In the genomic region with DNA sequence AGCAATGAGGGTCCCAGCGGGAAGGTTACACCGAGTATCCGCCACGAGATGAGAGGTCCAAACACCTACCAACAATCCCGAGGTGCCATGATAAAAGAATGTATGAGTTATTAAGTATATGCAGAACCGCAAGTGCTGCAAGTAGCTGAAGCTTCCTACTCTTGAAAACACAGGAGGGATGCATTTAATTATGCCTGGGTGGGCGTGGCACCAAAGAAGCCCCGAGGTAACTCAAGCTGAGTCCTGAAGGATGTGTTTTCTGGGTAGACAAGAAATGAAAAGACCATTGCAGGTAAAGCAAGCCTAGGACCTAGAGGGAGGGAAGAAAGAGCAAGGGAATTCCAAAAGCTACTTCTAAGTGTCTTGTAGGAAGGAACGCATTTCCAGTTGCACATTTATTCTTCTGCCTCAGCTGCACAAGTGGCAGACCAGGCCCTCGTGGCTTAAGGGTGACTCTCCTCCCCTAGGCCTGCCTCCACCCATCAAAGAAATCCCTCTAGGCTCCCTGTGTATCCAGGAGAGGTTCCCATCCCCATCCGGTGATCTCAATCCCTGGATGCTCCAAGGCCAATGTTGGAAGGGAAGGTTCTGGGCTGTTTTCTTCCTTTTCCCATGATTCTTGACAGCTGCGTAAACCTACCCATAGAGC, we compare ENCODE assay signal across 7 mouse cellular contexts.
DNase-seq lines count a peak whose midpoint lies in the region; ATAC-seq and TF ChIP-seq lines count a peak whose summit lies in the region.

No protein-coding gene starts in this region.

- 28% methylated on average over 12 of the region's 12 CpGs for WGBS in lung, embryonic 14.5 days
- 25% methylated on average over 12 of the region's 12 CpGs for WGBS in forebrain, embryonic 10.5 days
- WGBS in limb, embryonic 12.5 days, result 28% methylated on average over 12 of the region's 12 CpGs
- 27% methylated on average over 12 of the region's 12 CpGs for WGBS in stomach, embryonic 14.5 days

- H3K27me3 ChIP-seq in lung, embryonic 14.5 days (ENCODE audit: insufficient read depth, low read length), result no peaks in the 10 kb centered on the region
- H3K27me3 ChIP-seq in forebrain, embryonic 10.5 days (ENCODE audit: poor library complexity, severe bottlenecking), result peaks cover 50% of the 10 kb centered on the region
- H3K27me3 ChIP-seq in limb, embryonic 12.5 days, result no peaks in the 10 kb centered on the region
- H3K27me3 ChIP-seq in stomach, embryonic 14.5 days (ENCODE audit: control insufficient read depth, insufficient read depth, low read length), result no peaks in the 10 kb centered on the region

- TF ChIP-seq CTCF in lung, embryonic 14.5 days (IDR thresholded peaks at IDR 0.05; ENCODE audit: low read depth), result no peak

- DNase-seq in lung, embryonic 14.5 days, result no peak
- no peak for DNase-seq in lung, postnatal 14 days
- no peak for DNase-seq in forebrain, embryonic 10.5 days (ENCODE audit: extremely low spot score, low spot score)
- no peak for DNase-seq in ovary, postnatal 36 days (ENCODE audit: low spot score)
- DNase-seq in spleen, adult 18-20 months, result no peak

- H3K36me3 ChIP-seq in lung, embryonic 14.5 days (ENCODE audit: insufficient read depth), result no peaks in the 10 kb centered on the region
- H3K36me3 ChIP-seq in forebrain, embryonic 10.5 days (replicated peaks), result no peaks in the 10 kb centered on the region
- H3K36me3 ChIP-seq in limb, embryonic 12.5 days, result no peaks in the 10 kb centered on the region
- H3K36me3 ChIP-seq in stomach, embryonic 14.5 days (ENCODE audit: control insufficient read depth, insufficient read depth, low read length), result no peaks in the 10 kb centered on the region

- H3K4me2 ChIP-seq in lung, embryonic 14.5 days, result peak overlapping the region; percentile 57
- peak overlapping the region; percentile 75 for H3K4me2 ChIP-seq in limb, embryonic 12.5 days
- peak overlapping the region; percentile 64 for H3K4me2 ChIP-seq in stomach, embryonic 14.5 days (replicated peaks; ENCODE audit: low read depth, low read length)

- H3K9ac ChIP-seq in lung, embryonic 14.5 days, result peak overlapping the region; percentile 80
- peak overlapping the region; percentile 19; the same call in 1 of the 2 replicates for H3K9ac ChIP-seq in limb, embryonic 12.5 days (replicated peaks)
- H3K9ac ChIP-seq in stomach, embryonic 14.5 days (replicated peaks; ENCODE audit: low read depth, low read length), result peak overlapping the region; percentile 52

- no peak for ATAC-seq in lung, embryonic 14.5 days (ENCODE audit: insufficient read depth)
- no peak for ATAC-seq in limb, embryonic 12.5 days (ENCODE audit: insufficient number of reproducible peaks, insufficient read depth, low FRiP score, low TSS enrichment, low read depth)
- ATAC-seq in stomach, embryonic 14.5 days (ENCODE audit: insufficient number of reproducible peaks, insufficient read depth, low FRiP score, low read depth), result no peak

- peak overlapping the region; percentile 97 for H3K27ac ChIP-seq in lung, embryonic 14.5 days (ENCODE audit: low read depth)
- H3K27ac ChIP-seq in forebrain, embryonic 10.5 days, result peak overlapping the region; percentile 87
- peak overlapping the region; percentile 91 for H3K27ac ChIP-seq in limb, embryonic 12.5 days
- peak overlapping the region; percentile 98 for H3K27ac ChIP-seq in stomach, embryonic 14.5 days (ENCODE audit: low read length)

- peak overlapping the region; percentile 65 for H3K4me3 ChIP-seq in lung, embryonic 14.5 days (ENCODE audit: low read depth, low read length)
- H3K4me3 ChIP-seq in forebrain, embryonic 10.5 days, result peak overlapping the region; percentile 72
- H3K4me3 ChIP-seq in limb, embryonic 12.5 days (replicated peaks), result peak overlapping the region; percentile 59
- H3K4me3 ChIP-seq in stomach, embryonic 14.5 days (ENCODE audit: low read depth, low read length), result peak overlapping the region; percentile 50

- H3K4me1 ChIP-seq in lung, embryonic 14.5 days (ENCODE audit: insufficient read depth), result peaks cover 6% of the 10 kb centered on the region; the same call in 1 of the 2 replicates
- H3K4me1 ChIP-seq in forebrain, embryonic 10.5 days, result peaks cover 30% of the 10 kb centered on the region
- H3K4me1 ChIP-seq in limb, embryonic 12.5 days (replicated peaks), result peaks cover 44% of the 10 kb centered on the region
- peaks cover 16% of the 10 kb centered on the region for H3K4me1 ChIP-seq in stomach, embryonic 14.5 days (ENCODE audit: control insufficient read depth, insufficient read depth, low read length)

- H3K9me3 ChIP-seq in lung, embryonic 14.5 days (ENCODE audit: low read depth, low read length), result no peaks in the 10 kb centered on the region
- no peaks in the 10 kb centered on the region for H3K9me3 ChIP-seq in forebrain, embryonic 10.5 days
- H3K9me3 ChIP-seq in limb, embryonic 12.5 days, result no peaks in the 10 kb centered on the region
- H3K9me3 ChIP-seq in stomach, embryonic 14.5 days (ENCODE audit: control insufficient read depth, low read depth, low read length), result no peaks in the 10 kb centered on the region

Comparison
In these comparisons a context has a peak if more than half of its experiments do, and no peak if none do; other contexts are left out.
1. H3K9ac ChIP-seq: peak in every context shown above with its lines; median percentile 80 in lung, embryonic 14.5 days; 52 in stomach, embryonic 14.5 days; 19 in limb, embryonic 12.5 days.